Mouse (Mus musculus): ENCODE measurements around the gene Srpk3.
"Not testable (repeated sequence)": the region's sequence is repeated elsewhere in the genome, so short reads cannot be mapped to it uniquely, and the experiment has no call there.

The Srpk3 gene

GRCm38 (mm10) chrX:73774168-73774760 is at the start of gene Srpk3:
TSS of gene Srpk3 (plus strand) at chrX:73774405.
- DNase-seq (ENCODE audit: low spot score), result no peak

DNA sequence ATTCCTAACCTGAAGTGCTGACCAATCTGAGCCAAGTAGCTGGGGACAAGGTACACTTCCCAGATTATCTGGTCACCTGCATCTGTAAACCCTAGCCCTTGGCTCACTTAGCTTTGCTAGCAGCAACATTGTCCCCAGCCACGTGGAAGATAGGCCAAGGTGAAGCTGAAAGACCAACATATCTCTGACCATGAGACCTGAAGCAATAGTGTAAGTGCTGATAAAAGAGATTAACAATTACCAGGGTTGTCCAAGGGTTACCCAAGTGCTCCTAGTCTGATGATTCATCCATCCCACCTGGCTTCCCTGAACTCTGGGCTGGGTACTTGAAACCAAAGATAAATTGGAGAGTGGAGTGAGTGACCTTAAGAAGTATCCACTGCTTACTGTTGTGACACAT is 43.3 kb upstream of the Srpk3 start:
- no peak for DNase-seq (ENCODE audit: low spot score)

DNA sequence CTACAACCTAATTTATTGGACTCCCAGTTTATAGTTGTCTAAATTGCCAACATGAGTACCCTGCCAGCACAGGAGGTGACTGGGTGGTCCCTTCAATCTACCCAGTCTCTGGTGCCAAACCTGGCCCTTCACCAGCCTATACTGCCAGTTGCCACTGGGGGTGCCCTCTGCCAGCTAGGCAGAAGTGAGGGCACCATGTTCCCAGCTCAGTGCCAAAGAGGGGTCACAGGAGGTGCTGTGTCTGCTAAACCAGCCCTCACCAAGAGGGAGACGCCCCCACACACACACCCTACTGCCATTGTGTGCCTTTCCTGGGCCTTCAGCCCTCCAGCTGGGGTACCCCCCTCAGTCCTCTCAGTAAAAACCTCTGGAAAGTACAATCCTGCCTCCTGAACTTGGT is 36.0 kb upstream of the Srpk3 start:
- DNase-seq (ENCODE audit: low spot score), result no peak

DNA sequence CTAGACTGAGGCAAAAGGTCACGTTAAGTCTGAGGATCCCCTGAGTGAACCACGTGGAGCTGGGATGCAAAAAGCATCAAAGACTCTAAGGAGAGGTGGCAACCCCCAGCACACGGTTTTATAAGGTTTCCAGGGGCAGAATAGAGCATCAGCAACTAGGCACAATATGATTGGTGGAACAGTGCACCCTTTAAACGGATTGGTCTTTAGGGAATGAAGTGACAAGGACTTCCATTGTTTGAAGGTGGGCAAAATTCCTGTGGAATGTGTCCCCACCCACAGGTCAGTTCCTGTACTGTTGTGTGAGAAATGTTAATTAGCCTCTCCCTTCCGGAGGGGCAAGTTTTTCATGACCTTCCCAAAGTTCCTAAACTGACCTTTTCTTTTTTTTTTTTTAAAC is 35.1 kb upstream of the Srpk3 start:
- DNase-seq (ENCODE audit: low spot score), result no peak

DNA sequence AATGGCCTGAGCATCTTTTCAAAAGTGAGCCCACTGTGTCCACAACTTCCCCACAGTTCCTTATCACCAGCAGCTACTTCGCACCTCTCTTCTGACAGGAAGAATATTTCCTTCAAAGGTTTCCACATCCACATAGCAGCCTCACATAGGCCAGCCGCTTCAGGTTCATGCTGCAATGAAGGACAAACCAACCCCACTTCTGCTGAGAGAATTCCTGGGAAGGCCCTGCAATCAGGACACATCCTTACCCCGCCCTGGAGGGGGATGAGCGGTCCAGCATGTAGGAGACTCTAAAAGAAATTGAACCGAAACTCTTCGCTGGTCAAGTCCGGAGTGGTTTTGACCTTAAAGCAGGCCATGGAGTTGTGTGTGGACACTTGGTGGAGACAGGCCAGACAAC is 34.4 kb upstream of the Srpk3 start:
- not testable (repeated sequence) for DNase-seq (ENCODE audit: low spot score)

- no peak for DNase-seq (ENCODE audit: low spot score)
Measured at GRCm38 (mm10) chrX:73744774-73745481, 29.3 kb upstream of the Srpk3 start.

- no peak for DNase-seq (ENCODE audit: low spot score)
Measured at GRCm38 (mm10) chrX:73748977-73749376, 25.2 kb upstream of the Srpk3 start.

GRCm38 (mm10) chrX:73756334-73757140 is 17.7 kb upstream of the Srpk3 start, which contains the start of gene Plxnb3:
TSS of gene Plxnb3 (plus strand) at chrX:73757090.
- no peak for DNase-seq (ENCODE audit: low spot score)

GRCm38 (mm10) chrX:73758611-73759290 is 15.5 kb upstream of the Srpk3 start:
- no peak for DNase-seq (ENCODE audit: low spot score)

DNA sequence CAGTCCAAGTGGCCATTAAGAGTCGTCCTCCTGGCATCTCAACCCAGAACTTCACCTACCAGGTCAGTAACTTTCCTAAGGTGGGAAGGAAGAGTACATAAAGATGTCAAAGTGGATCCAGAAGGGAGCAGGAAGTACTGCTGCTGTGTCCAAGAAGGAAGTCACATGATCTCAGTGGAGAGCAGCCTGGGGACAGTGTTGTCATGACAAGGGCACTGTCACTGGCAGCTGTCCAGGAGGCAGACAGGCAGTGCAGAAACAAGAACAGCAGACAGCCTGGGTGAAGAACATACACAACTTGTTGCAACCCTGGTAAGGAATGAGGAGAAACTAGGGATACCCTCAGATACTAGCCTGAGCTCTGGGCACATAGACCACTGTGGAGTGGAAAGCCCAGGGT is 8.9 kb upstream of the Srpk3 start:
- DNase-seq (ENCODE audit: low spot score), result peak; percentile 70

- DNase-seq (ENCODE audit: low spot score), result no peak
Measured at GRCm38 (mm10) chrX:73767267-73767666, 6.9 kb upstream of the Srpk3 start.

DNA sequence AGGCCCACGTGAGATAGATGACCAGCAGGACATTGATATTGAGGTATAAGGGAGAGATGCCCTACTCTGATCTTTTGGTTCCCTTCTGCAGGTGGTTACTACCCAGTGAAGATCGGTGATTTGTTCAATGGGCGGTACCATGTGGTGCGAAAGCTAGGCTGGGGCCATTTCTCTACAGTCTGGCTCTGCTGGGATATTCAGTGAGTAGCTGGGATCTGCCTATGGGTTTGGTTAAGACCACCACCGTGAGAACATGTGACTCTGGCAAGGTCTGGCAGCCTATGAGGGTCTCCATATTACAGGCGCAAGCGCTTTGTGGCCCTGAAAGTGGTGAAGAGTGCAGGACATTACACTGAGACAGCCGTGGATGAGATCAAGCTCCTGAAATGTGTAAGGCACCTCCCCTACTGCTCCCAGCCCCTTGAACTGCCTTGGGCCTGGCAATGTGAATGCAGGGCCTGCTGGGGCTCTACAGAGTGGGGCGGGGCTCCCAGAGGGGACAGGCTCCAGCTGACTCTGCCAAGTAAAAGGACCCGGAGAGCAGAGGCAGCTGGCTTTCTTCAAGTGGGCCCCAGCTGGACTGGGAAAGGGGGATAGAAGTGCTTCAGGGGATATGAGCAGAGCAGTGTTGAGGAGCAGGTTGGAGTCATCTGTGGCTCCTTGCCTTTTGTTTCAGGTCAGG is 738 bp downstream of the Srpk3 start:
- DNase-seq (ENCODE audit: low spot score), result peak; percentile 8

GRCm38 (mm10) chrX:73782227-73782626 is 8.0 kb downstream of the Srpk3 start:
- DNase-seq (ENCODE audit: low spot score), result no peak

- no peak for DNase-seq (ENCODE audit: low spot score)
Measured at GRCm38 (mm10) chrX:73785666-73786065, 11.5 kb downstream of the Srpk3 start.

DNA sequence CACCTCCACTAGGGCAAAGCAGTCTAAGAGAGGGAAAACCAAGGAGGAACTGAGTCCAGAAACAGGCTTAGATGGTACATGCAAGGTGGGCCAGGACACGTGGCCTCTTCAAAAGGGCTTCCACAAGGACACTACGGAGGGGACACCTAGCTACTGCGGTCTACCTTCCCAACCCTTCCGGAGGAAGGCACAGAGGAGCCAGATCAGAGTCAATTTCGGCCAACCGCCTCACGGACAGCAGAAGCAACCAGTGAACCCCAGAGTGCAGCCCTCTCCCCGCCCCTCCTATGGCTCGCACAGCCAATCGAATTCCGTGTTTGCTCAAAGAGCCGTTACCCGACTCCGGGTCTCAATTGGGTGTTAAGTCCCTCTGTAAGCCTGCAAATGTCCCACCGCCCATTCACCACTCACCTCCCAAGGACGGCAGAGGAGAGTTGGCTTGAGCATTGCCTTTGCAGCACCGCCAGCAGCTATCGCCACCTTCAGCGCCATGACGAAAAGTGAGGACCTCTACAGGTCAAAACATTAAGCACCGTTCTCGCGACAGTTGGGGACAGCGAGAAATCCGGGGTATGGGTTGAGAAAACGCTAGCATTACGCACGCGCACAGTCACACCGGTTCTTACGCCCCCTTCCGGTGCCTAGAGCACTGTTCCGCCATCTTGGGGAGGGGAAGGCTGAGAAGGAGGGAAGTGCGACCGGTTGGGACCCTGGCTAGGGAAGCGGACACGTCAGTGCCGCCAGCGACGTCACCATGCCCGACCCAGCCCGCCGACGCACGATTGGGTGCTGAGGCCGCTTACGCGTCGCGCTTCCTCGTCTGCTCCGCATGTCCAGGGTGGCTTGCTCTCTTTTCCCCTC is 12.4 kb downstream of the Srpk3 start, which contains the start of the genes Idh3g and Ssr4:
TSS of gene Idh3g (minus strand) at position 534 of the 861 bp plus-strand sequence.
TSS of gene Ssr4 (plus strand) at position 665 of the 861 bp plus-strand sequence.
- peak; percentile 95 for DNase-seq (ENCODE audit: low spot score)

DNA sequence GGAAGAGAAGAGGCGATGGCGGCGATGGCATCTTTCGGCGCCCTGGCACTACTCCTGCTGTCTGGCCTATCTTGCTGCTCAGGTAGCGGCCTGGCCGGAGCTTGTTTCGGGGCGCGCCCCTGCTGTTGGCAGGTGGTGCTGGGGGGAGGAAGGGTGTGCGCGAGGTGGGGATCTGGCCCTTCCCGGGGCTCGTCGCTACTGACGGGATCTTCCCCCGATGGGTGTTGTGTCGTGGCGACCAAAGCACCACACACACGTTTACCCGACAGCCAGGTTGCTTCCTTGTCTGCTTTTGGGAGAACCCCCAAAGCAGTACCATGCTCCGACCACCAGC is 13.0 kb downstream of the Srpk3 start:
- DNase-seq (ENCODE audit: low spot score), result no peak

- no peak for DNase-seq (ENCODE audit: low spot score)
Measured at GRCm38 (mm10) chrX:73788501-73788900, 14.3 kb downstream of the Srpk3 start.

- DNase-seq (ENCODE audit: low spot score), result no peak
Measured at GRCm38 (mm10) chrX:73793039-73793438, 18.8 kb downstream of the Srpk3 start.

- no peak for DNase-seq (ENCODE audit: low spot score)
Measured at GRCm38 (mm10) chrX:73793505-73793904, 19.3 kb downstream of the Srpk3 start.

DNA sequence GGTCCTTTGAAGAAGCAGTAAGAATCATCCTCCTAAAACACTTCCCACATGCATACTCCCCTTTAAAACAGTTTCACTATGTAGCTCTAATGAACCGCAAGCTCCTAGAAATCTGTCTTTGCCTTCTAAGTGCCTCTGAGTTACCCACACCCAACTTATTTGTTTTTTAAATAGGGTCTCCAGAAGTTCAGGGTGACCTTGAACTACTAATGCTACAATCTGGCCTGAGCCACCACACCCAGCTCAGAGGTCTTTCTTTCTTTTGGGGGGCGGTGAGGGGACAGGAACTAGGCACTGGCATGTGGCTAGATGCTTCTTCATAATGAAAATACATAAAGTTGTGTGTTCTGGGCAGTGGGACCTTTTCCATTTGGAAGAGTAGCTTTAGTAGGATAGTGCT is 23.3 kb downstream of the Srpk3 start:
- no peak for DNase-seq (ENCODE audit: low spot score)

DNA sequence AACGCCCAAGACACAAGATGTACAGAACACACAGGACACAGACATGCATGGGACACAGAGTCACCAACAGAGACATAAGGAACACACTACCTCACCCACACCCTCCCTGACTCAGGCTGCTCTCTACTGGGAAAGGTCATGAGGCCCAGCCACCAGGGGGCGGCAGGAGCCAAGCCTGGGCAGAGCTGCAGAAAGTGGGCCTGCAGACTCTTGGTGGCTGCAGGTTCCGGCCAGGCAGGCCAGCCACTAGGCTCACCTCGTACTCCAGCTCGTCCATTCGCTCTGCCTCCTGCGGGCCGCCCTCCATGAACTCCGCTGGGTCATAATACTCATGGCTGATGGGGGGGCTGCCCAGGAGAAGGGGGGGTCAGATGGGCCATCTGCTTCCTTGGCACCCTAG is 24.3 kb downstream of the Srpk3 start:
- DNase-seq (ENCODE audit: low spot score), result peak; percentile 71
